Mouse (Mus musculus): ENCODE results near the gene Olfr906.

The Olfr906 gene

GRCm38 (mm10) chr9:38486785-38487184, at the start of gene Olfr906:
Gene Olfr906, plus strand, starts transcription at chr9:38487085.
- no peak for DNase-seq

- no peak for DNase-seq
Measured at GRCm38 (mm10) chr9:38447352-38447751, 39.5 kb upstream of the Olfr906 start, which contains the start of gene Olfr902. Gene Olfr902, plus strand, starts transcription at chr9:38447652.

GRCm38 (mm10) chr9:38462844-38463243, 24.0 kb upstream of the Olfr906 start, which contains the start of gene Olfr904:
Gene Olfr904, plus strand, starts transcription at chr9:38463144.
- no peak for DNase-seq

- DNase-seq: no peak
Measured at GRCm38 (mm10) chr9:38470807-38471206, 16.1 kb upstream of the Olfr906 start, which contains the start of gene Olfr905. Gene Olfr905, plus strand, starts transcription at chr9:38471107.

GRCm38 (mm10) chr9:38495501-38495900, 8.6 kb downstream of the Olfr906 start, which contains the start of gene Olfr907:
Gene Olfr907, plus strand, starts transcription at chr9:38495801.
- DNase-seq: no peak

- peak; percentile 78 for DNase-seq
Measured at GRCm38 (mm10) chr9:38512353-38512752, 25.5 kb downstream of the Olfr906 start.

GRCm38 (mm10) chr9:38521280-38521679, 34.4 kb downstream of the Olfr906 start, which contains the start of gene Olfr911-ps1:
Gene Olfr911-ps1, plus strand, starts transcription at chr9:38521580.
- DNase-seq: no peak

GRCm38 (mm10) chr9:38537549-38537948, 50.7 kb downstream of the Olfr906 start, which contains the start of gene Olfr910:
Gene Olfr910, plus strand, starts transcription at chr9:38537849.
- no peak for DNase-seq

Measured in heart, adult 11 months (tissue).